Mouse (Mus musculus) hindbrain, embryonic 13.5 days (tissue): Measurements from ENCODE around the gene Dclk1. TPM values are rescaled to one million over a fixed set of nuclear protein-coding genes. Genes with fewer than 3 reads are reported as not detected.
"Not testable (repeated sequence)": the region's sequence is repeated elsewhere in the genome, so short reads cannot be mapped to it uniquely, and the experiment has no call there.

Experiments used
- ATAC-seq: fragments of 200-750 bp; cut with Nextera tagmentation; 2 replicates; pipeline ENCODE4 v1.8.0; 2017; ENCODE audit warnings: moderate TSS enrichment; ENCODE audit not compliant: low FRiP score
- H3K27ac ChIP-seq: fragments of 300-500 bp; sonication (generic); 2 replicates; pipeline ENCODE4 v1.5.1; 2015; ENCODE audit warnings: inconsistent platforms, mild to moderate bottlenecking, moderate library complexity
- H3K27me3 ChIP-seq: fragments of 300-500 bp; sonication (generic); 2 replicates; pipeline ENCODE4 v1.6.1; 2015; ENCODE audit warnings: mild to moderate bottlenecking, inconsistent platforms
- H3K36me3 ChIP-seq: fragments of 300-500 bp; sonication (generic); 2 replicates; pipeline ENCODE4 v1.6.1; 2015; ENCODE audit warnings: mild to moderate bottlenecking, inconsistent platforms
- H3K4me1 ChIP-seq: fragments of 300-500 bp; sonication (generic); replicated peaks from 2 replicates; pipeline ENCODE4 v1.6.1; 2015; ENCODE audit warnings: inconsistent platforms
- H3K4me2 ChIP-seq: fragments of 300-500 bp; sonication (generic); 2 replicates; pipeline ENCODE4 v1.6.1; 2015; ENCODE audit warnings: inconsistent platforms, mild to moderate bottlenecking, moderate library complexity
- H3K4me3 ChIP-seq: fragments of 300-500 bp; sonication (generic); 2 replicates; pipeline ENCODE4 v1.5.1; 2015; ENCODE audit warnings: mild to moderate bottlenecking, inconsistent platforms
- H3K9ac ChIP-seq: fragments of 300-500 bp; sonication (generic); 2 replicates; pipeline ENCODE4 v1.6.1; 2015; ENCODE audit warnings: mild to moderate bottlenecking, inconsistent platforms
- H3K9me3 ChIP-seq: fragments of 300-500 bp; sonication (generic); 2 replicates; pipeline ENCODE4 v1.6.1; 2016; ENCODE audit warnings: inconsistent platforms
- WGBS: fragments of 180-500 bp; shearing (Covaris S2); methylation state at CpG from one replicate; pipeline ENCODE4 v1.1.7; 2015; 5-methylcytosine and 5-hydroxymethylcytosine counted together
- polyA plus RNA-seq: library from polyadenylated mRNA; unstranded; fragments of >200 nt; fragmentation: Nextera tagmentation; extraction: Ambion mirVana; gene quantifications from 2 replicates; pipeline ENCODE4 v1.2.1, GENCODE M21; 2015

Gene Dclk1
- 236 and 257 TPM in 2 replicates for polyA plus RNA-seq

DNA sequence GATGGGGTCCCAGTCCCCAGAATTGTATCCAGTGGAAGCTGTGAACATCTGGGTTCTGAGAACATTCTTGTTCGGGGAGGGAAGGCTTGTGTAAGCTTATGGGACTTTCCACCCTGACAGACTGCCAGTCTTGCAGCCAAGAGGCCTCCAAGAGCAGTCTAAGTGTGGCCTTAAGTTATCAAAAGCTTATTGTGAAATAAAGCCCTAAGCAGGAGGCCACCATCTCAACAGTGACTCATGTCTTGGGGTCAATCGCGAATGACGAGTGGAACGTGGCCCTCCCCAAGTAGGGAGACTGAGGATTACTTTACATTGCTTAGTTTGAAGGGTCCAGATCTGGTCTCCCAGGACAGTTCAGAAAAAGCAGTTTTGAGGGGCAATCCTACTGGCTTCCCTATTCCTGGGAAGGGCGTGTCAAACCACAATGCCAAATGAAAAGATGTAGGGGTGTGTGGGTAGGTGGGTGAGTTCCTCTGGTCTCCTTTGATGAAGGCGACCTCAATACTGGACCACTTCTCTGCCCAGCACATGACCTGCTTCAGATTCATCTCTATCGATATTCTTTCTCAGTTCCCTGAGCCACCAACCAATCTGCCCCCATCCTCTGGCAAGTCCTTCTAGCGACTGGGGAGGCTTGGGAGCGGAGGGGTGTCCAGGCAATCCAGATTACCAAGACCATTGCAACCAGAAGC lies at the start of gene Dclk1:
Dclk1 (plus strand) TSS at position 635 of the 692 bp plus-strand sequence.
- peaks cover 41% of the 10 kb centered on the region for H3K4me1 ChIP-seq
- H3K9ac ChIP-seq = peak within 1 kb of the TSS; percentile 99
- peak within 1 kb of the TSS; percentile 80 for H3K4me2 ChIP-seq
- H3K27me3 ChIP-seq = no peaks in the 10 kb centered on the region
- 34% methylated on average over 10 of the region's 10 CpGs for WGBS
- no peaks in the 10 kb centered on the region for H3K9me3 ChIP-seq
- peak within 1 kb of the TSS; percentile 90 for H3K4me3 ChIP-seq
- peak within 1 kb of the TSS; percentile 99 for H3K27ac ChIP-seq
- H3K36me3 ChIP-seq = peaks cover 2% of the 10 kb centered on the region; the same call in 1 of the 2 replicates
- ATAC-seq = no peak; the same call in 1 of the 2 replicates

DNA sequence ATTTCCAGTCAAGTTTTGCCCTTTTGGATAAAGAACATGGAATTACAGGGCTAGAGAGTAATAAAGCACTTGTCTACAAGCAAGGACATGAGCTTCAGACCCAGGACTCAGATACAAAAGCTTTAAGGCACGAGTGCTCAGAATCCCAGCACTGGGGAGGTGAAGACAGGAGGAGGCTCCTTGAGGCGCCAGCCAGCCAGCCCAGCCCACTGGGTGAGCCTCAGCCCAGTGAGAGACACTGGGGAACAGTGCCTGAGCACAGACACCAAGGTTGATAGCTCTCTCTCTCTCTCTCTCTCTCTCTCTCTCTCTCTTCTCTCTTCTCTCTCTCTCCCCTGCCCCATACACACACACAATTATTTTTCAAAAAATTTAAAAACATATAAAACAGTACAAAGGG lies 48.8 kb upstream of the Dclk1 start:
- 61% methylated on average over 2 of the region's 2 CpGs for WGBS
- Histone ChIP-seq H3K27me3 (no peaks in the 10 kb centered on the region), H3K9ac (no peak overlapping the region), H3K4me2 (no peak overlapping the region), H3K36me3 (no peaks in the 10 kb centered on the region), H3K9me3 (no peaks in the 10 kb centered on the region), H3K4me1 (no peaks in the 10 kb centered on the region), H3K4me3 (no peak overlapping the region), H3K27ac (no peak overlapping the region)
- ATAC-seq = no peak

DNA sequence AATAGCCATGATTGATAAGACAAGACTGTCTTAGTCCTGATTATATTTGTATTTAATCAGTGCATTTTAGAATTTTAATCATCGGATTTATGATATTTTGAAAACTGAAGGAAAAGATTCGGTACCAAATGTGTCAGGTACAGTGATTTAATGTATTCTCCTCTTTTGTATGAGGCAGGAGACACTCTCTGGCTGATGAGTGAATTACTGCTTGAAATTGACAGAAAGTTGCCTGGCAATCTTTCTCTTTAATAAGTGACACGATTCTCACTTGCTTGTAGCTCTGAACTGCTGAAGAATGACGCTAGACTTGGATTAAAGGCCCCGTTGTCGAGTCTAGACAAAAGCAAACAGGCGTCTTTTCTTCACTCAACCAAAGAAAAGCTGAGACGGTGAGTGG lies 47.4 kb upstream of the Dclk1 start:
- 63% methylated on average over 8 of the region's 8 CpGs for WGBS
- H3K27me3 ChIP-seq = no peaks in the 10 kb centered on the region

DNA sequence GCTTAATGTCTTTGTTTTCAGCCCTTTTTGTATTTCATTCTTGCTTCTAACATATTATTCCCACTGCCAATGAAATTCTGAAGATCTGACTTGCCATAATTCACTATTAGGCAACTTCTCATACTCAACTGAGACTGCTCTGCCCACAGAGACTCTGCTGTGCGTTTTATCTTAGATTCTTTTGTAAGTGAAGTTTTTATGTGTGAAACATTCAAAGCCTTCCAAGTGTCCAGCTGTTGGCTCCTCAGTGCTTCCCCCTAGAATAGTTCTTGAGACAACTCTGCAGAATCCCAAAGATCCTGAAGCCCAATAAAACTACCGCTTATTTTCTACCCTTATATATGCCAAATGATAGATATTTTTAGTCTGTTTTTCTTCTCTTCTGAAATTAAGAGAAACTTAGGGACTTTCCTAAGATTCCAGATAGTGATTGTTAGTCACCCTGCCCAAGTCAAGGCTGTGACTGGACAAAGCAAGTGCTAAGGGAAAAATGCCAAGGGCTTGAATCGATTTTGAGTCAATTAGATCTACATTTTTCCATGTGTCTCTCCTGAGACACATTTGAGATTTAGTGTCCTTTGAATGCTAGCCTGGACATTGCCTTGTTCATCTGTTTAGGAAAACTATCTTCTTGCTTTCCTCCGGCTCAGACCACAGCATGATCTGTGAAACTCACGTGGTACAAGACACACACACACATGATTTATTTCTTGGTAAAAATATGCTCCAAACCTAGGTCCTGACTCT lies 46.4 kb upstream of the Dclk1 start:
- ATAC-seq = no peak
- H3K4me3 ChIP-seq = no peak overlapping the region

More for the DNA sequence above, 47.4 kb upstream of the Dclk1 start:
- Histone ChIP-seq H3K27ac (no peak overlapping the region), H3K4me2 (no peak overlapping the region), H3K9ac (no peak overlapping the region), H3K9me3 (no peaks in the 10 kb centered on the region), H3K4me1 (no peaks in the 10 kb centered on the region), H3K36me3 (no peaks in the 10 kb centered on the region), H3K4me3 (no peak overlapping the region)
- ATAC-seq = no peak

DNA sequence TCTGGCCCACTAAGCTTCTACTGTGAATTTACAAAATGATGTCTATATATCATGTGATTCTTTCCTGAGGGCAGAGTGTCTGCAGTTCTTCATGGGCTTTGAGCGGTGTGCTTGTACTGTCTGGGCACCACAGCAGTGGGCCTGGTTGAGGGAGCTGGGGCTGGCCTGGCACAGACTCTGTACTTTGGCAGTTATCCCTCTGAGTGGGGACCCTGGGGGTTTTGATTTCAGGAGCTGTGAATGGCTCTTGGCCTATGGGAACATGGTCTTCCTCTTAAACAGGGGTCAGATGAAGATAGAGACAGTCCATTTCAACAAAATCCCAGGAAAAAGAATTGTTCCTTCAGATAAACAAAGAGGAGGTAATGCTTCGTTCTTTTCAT lies 45.8 kb upstream of the Dclk1 start:
- H3K9me3 ChIP-seq = no peaks in the 10 kb centered on the region
- no peaks in the 10 kb centered on the region for H3K4me1 ChIP-seq
- H3K4me3 ChIP-seq = no peak overlapping the region
- no peaks in the 10 kb centered on the region for H3K27me3 ChIP-seq
- no peak overlapping the region for H3K9ac ChIP-seq
- 82% methylated on average over 2 of the region's 2 CpGs for WGBS
- no peak overlapping the region for H3K4me2 ChIP-seq
- ATAC-seq = no peak
- no peaks in the 10 kb centered on the region for H3K36me3 ChIP-seq
- H3K27ac ChIP-seq = no peak overlapping the region

More for the DNA sequence above, 46.4 kb upstream of the Dclk1 start:
- Histone ChIP-seq H3K4me2 (no peak overlapping the region), H3K9me3 (no peaks in the 10 kb centered on the region), H3K4me1 (no peaks in the 10 kb centered on the region), H3K9ac (no peak overlapping the region), H3K27me3 (no peaks in the 10 kb centered on the region), H3K27ac (no peak overlapping the region), H3K36me3 (no peaks in the 10 kb centered on the region)
- 92% methylated on average over 5 of the region's 5 CpGs for WGBS

DNA sequence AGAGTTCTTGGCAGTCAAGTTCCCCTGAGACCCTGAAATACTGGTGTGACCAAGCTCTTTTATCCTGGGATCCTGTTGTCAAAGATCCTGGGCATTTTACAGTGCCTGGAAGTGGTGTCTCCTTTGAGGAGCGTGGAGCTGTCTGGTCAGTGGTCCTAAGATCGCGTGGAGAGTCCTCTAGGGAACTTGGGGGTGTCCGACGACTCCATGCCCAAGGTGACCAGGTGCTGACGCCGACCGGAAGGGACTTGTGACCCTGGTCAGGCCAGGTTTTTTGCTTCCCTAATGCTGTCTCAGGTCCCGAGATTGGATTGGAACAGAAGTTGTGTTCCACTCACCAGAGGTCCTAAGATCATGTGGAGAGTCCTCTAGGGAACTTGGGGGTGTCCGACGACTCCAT lies 38.5 kb upstream of the Dclk1 start:
- not testable (repeated sequence) for H3K36me3 ChIP-seq, H3K27me3 ChIP-seq, ATAC-seq, H3K4me2 ChIP-seq, H3K9ac ChIP-seq, H3K9me3 ChIP-seq, H3K27ac ChIP-seq, H3K4me1 ChIP-seq, H3K4me3 ChIP-seq
- 96% methylated on average over 11 of the region's 11 CpGs for WGBS

DNA sequence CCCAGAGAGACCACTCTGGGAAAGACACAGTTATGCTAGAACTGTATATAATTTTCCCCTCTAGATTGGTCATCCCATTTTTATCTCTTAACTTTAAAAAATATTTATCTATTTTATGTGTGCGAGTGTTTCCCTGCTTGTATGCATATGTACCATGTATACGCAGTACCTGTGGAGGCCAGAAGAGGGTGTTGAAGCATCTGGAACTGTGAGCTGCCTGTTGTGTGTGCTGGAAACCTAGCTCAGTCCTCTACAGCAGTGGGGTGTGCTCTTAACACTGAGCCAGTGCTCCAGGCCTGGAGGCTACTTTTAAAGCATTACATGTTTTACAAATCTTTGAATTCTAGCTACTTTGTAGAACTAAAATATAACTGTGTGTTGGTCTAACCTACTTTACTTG lies 35.8 kb upstream of the Dclk1 start:
- H3K27ac ChIP-seq = no peak overlapping the region
- no peaks in the 10 kb centered on the region for H3K9me3 ChIP-seq
- WGBS = 95% methylated on average over 2 of the region's 2 CpGs
- H3K4me2 ChIP-seq = no peak overlapping the region
- no peaks in the 10 kb centered on the region for H3K4me1 ChIP-seq
- H3K36me3 ChIP-seq = no peaks in the 10 kb centered on the region
- ATAC-seq = no peak
- H3K9ac ChIP-seq = no peak overlapping the region
- no peaks in the 10 kb centered on the region for H3K27me3 ChIP-seq
- no peak overlapping the region for H3K4me3 ChIP-seq

DNA sequence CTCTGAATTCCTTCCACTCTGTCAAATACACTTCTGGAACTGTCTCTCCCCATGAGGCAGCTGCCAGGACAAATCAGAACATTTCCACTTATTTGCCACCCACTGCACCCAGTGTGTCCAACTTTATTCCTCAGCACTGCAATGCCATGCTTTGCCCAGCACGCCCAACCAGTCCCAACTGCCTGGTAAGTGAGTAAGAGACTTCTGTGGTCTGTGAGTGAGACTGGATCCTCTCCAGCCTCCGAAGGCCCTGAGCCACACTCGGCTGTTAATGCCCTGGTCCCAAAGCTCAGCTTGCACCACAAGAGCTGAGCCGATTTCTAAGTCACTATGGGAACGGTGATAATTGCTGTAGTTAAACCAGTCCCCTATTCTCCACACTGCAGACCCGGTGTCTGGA lies 34.5 kb upstream of the Dclk1 start:
- Histone ChIP-seq H3K27ac (no peak overlapping the region), H3K9me3 (no peaks in the 10 kb centered on the region), H3K4me2 (no peak overlapping the region), H3K4me1 (peaks cover 3% of the 10 kb centered on the region), H3K27me3 (no peaks in the 10 kb centered on the region), H3K4me3 (no peak overlapping the region), H3K36me3 (no peaks in the 10 kb centered on the region), H3K9ac (no peak overlapping the region)
- WGBS = 72% methylated on average over 6 of the region's 6 CpGs
- no peak for ATAC-seq

DNA sequence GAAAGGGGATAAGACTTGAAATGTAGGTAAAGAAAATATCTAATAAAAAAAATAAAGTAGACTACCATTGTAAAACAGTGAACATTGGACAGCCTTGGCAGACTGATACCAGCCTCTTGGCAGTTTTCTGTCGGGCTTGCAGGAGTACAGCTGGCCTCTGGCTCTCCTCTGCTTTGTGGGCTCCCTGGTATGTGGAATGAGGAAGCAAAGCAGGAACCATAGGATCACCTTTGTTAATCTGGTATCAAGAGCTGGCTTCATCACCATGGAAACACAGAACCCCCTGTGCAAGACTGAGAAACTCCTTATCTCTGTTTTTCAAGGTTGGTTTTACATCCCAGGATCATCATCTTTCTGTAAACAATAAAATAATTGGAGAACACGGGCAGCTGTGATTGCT lies 29.9 kb upstream of the Dclk1 start:
- WGBS = 44% methylated on average over 2 of the region's 2 CpGs
- no peaks in the 10 kb centered on the region for H3K36me3 ChIP-seq

DNA sequence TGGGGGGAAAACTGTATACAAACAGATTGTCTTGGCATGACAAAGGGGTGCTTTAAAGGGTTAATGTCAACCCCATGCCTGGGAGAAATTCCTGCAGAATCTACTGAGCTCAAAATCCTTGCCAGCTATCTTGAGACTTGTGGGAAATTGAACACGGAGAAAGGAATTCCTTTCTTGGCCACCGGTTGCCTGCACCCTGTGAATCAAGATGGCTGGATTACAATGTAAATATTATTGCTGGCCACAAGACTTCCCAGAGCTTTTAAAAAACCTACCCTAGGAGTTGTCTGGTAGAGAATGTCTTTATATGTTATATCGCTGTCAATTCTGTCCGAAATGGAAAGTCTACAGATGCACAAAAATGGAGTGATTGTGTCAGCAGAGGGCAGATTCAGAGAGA lies 28.4 kb upstream of the Dclk1 start:
- Histone ChIP-seq H3K9ac (no peak overlapping the region), H3K4me3 (no peak overlapping the region), H3K4me1 (peaks cover 12% of the 10 kb centered on the region), H3K36me3 (no peaks in the 10 kb centered on the region), H3K4me2 (no peak overlapping the region), H3K27ac (peak overlapping the region; percentile 66; the same call in 1 of the 2 replicates), H3K27me3 (no peaks in the 10 kb centered on the region), H3K9me3 (no peaks in the 10 kb centered on the region)
- no peak for ATAC-seq
- WGBS = 64% methylated on average over 4 of the region's 4 CpGs

More for the DNA sequence above, 29.9 kb upstream of the Dclk1 start:
- no peak overlapping the region for H3K4me2 ChIP-seq
- H3K27ac ChIP-seq = no peak overlapping the region
- no peak for ATAC-seq
- no peak overlapping the region for H3K4me3 ChIP-seq
- no peaks in the 10 kb centered on the region for H3K27me3 ChIP-seq
- no peaks in the 10 kb centered on the region for H3K9me3 ChIP-seq
- peaks cover 12% of the 10 kb centered on the region for H3K4me1 ChIP-seq
- H3K9ac ChIP-seq = no peak overlapping the region

DNA sequence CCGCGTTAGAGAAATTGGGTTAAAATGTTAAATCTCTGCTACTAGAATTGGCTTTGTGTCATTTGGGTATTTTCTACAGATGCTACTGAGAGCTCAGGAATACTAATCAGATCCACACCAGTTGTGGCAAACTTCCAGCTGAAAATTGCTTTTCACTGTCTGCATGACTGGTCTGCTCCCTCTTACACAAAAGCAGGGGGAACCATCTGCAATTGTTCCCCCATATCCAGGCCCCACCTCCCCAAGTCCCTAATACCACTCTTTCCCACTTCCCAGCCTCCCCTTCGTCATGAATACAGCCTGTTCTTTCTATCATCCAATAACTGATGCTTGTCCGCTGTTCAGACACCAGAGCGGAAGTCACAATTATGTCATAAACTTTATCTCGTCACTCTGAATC lies 27.8 kb upstream of the Dclk1 start:
- H3K36me3 ChIP-seq = no peaks in the 10 kb centered on the region
- no peak overlapping the region for H3K4me2 ChIP-seq
- peak; percentile 66; the same call in 1 of the 2 replicates for ATAC-seq
- no peak overlapping the region for H3K4me3 ChIP-seq
- peak overlapping the region; percentile 66; the same call in 1 of the 2 replicates for H3K27ac ChIP-seq
- no peaks in the 10 kb centered on the region for H3K9me3 ChIP-seq
- WGBS = 65% methylated on average over 6 of the region's 6 CpGs
- no peaks in the 10 kb centered on the region for H3K27me3 ChIP-seq
- H3K4me1 ChIP-seq = peaks cover 12% of the 10 kb centered on the region
- no peak overlapping the region for H3K9ac ChIP-seq

DNA sequence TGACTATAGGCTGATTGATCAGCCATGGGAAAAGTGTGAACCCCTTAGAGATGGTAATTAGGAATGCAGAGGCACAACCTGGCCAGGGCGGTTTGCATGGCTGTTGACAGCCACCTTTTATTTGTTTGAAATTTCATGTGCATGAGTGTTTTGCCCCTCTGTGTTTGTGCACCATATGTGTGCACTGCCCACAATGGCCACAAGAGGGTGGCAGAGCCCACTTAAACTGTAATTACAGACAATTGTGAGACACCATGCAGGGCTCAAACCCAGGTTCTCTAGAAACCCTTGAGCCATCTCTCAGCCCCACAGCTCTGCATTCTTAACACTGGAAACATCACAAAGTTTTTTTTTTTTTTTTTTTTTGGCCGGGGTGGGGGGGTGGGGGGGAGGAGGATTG lies 19.7 kb upstream of the Dclk1 start:
- no peak for ATAC-seq
- Histone ChIP-seq H3K9ac (no peak overlapping the region), H3K4me3 (no peak overlapping the region), H3K9me3 (no peaks in the 10 kb centered on the region), H3K4me1 (peaks cover 10% of the 10 kb centered on the region), H3K4me2 (no peak overlapping the region), H3K27me3 (no peaks in the 10 kb centered on the region), H3K27ac (no peak overlapping the region), H3K36me3 (no peaks in the 10 kb centered on the region)
- WGBS = 91% methylated on average over 2 of the region's 2 CpGs

DNA sequence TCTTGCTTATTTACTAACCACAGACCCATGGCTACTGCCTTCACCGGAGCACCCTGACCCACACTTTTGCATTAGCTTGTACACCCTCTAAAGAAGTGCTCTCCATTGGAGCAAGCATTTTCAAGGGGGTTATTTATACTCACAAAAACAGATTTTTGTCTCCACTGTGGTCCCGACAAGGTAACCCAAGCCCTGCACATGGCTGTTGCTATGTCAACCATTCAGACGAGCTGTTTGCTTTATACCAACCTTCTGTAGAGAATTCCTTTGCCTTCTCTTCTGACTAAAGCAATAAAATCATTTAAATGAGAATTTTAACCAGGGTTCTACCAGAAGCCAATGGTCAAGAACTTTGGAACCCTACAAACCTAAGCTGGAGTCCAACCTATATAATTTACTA lies 18.3 kb upstream of the Dclk1 start:
- WGBS = 86% methylated on average over 3 of the region's 3 CpGs
- no peak overlapping the region for H3K4me3 ChIP-seq
- no peak for ATAC-seq

More for the DNA sequence above, 18.3 kb upstream of the Dclk1 start:
- Histone ChIP-seq H3K27me3 (no peaks in the 10 kb centered on the region), H3K36me3 (no peaks in the 10 kb centered on the region), H3K4me1 (peaks cover 10% of the 10 kb centered on the region), H3K9ac (no peak overlapping the region), H3K4me2 (no peak overlapping the region), H3K9me3 (no peaks in the 10 kb centered on the region), H3K27ac (no peak overlapping the region)
